Mouse (Mus musculus): ENCODE results near the gene Gm10320.
A peak's percentile ranks its signal among the peaks of the same experiment; 100 is the strongest.

Gm10320 gene

GRCm38 (mm10) chr13:98491909-98492308 is at the start of gene Gm10320:
Gene Gm10320, minus strand, starts transcription at chr13:98492001.
- DNase-seq (ENCODE audit: low spot score): no peak

- no peak for DNase-seq (ENCODE audit: low spot score)
Measured at GRCm38 (mm10) chr13:98541601-98542000, 49.8 kb upstream of the Gm10320 start.

- no peak for DNase-seq (ENCODE audit: low spot score)
Measured at GRCm38 (mm10) chr13:98540206-98540605, 48.4 kb upstream of the Gm10320 start.

GRCm38 (mm10) chr13:98539311-98539710 is 47.5 kb upstream of the Gm10320 start:
- DNase-seq (ENCODE audit: low spot score): no peak

GRCm38 (mm10) chr13:98538587-98538986 is 46.8 kb upstream of the Gm10320 start:
- no peak for DNase-seq (ENCODE audit: low spot score)

GRCm38 (mm10) chr13:98534913-98535262 is 43.1 kb upstream of the Gm10320 start:
- DNase-seq (ENCODE audit: low spot score): peak; percentile 54

- peak; percentile 90 for DNase-seq (ENCODE audit: low spot score)
Measured at GRCm38 (mm10) chr13:98534190-98534912, 42.5 kb upstream of the Gm10320 start.

- peak; percentile 43 for DNase-seq (ENCODE audit: low spot score)
Measured at GRCm38 (mm10) chr13:98533415-98533814, 41.6 kb upstream of the Gm10320 start.

- DNase-seq (ENCODE audit: low spot score): no peak
Measured at GRCm38 (mm10) chr13:98532699-98533375, 41.0 kb upstream of the Gm10320 start.

- no peak for DNase-seq (ENCODE audit: low spot score)
Measured at GRCm38 (mm10) chr13:98531976-98532375, 40.2 kb upstream of the Gm10320 start.

- DNase-seq (ENCODE audit: low spot score): no peak
Measured at GRCm38 (mm10) chr13:98531306-98531705, 39.5 kb upstream of the Gm10320 start.

- DNase-seq (ENCODE audit: low spot score): no peak
Measured at GRCm38 (mm10) chr13:98523719-98524316, 32.0 kb upstream of the Gm10320 start.

GRCm38 (mm10) chr13:98518341-98518740 is 26.5 kb upstream of the Gm10320 start:
- no peak for DNase-seq (ENCODE audit: low spot score)

- DNase-seq (ENCODE audit: low spot score): no peak
Measured at GRCm38 (mm10) chr13:98517666-98518065, 25.9 kb upstream of the Gm10320 start.

GRCm38 (mm10) chr13:98516985-98517384 is 25.2 kb upstream of the Gm10320 start:
- DNase-seq (ENCODE audit: low spot score): no peak

GRCm38 (mm10) chr13:98512066-98512465 is 20.3 kb upstream of the Gm10320 start:
- DNase-seq (ENCODE audit: low spot score): no peak

GRCm38 (mm10) chr13:98507656-98508055 is 15.9 kb upstream of the Gm10320 start:
- no peak for DNase-seq (ENCODE audit: low spot score)

- no peak for DNase-seq (ENCODE audit: low spot score)
Measured at GRCm38 (mm10) chr13:98506496-98506895, 14.7 kb upstream of the Gm10320 start.

- no peak for DNase-seq (ENCODE audit: low spot score)
Measured at GRCm38 (mm10) chr13:98505989-98506388, 14.2 kb upstream of the Gm10320 start.

- no peak for DNase-seq (ENCODE audit: low spot score)
Measured at GRCm38 (mm10) chr13:98505489-98505857, 13.7 kb upstream of the Gm10320 start.

GRCm38 (mm10) chr13:98504661-98505488 is 13.1 kb upstream of the Gm10320 start:
- DNase-seq (ENCODE audit: low spot score): peak; percentile 88

- peak; percentile 79 for DNase-seq (ENCODE audit: low spot score)
Measured at GRCm38 (mm10) chr13:98504181-98504660, 12.4 kb upstream of the Gm10320 start.

Data from MN1 (cell line).